Mouse (Mus musculus) hindbrain, postnatal 0 days (tissue): ENCODE results near the gene Rad54l. TPM values are rescaled to one million over a fixed set of nuclear protein-coding genes. Genes with fewer than 3 reads are reported as not detected.
A peak's percentile ranks its signal among the peaks of the same experiment; 100 is the strongest.

Experiments used
- ATAC-seq: fragments of 200-750 bp; cut with Nextera tagmentation; 2 replicates; pipeline ENCODE4 v1.8.0; 2017; ENCODE audit warnings: mild to moderate bottlenecking, moderate TSS enrichment, moderate library complexity
- DNase-seq: peaks from one replicate; pipeline ENCODE4 v3.0.0-alpha.2; 2015; ENCODE audit warnings: low spot score
- H3K27ac ChIP-seq: fragments of 300-500 bp; sonication (generic); 2 replicates; pipeline ENCODE4 v1.5.1; 2014; ENCODE audit warnings: mild to moderate bottlenecking
- H3K27me3 ChIP-seq: fragments of 300-500 bp; sonication (generic); 2 replicates; pipeline ENCODE4 v1.6.1; 2014; ENCODE audit warnings: low read length, mixed read lengths; ENCODE audit not compliant: insufficient read depth
- H3K36me3 ChIP-seq: fragments of 300-500 bp; sonication (generic); 2 replicates; pipeline ENCODE4 v1.6.1; 2014; ENCODE audit warnings: low read length, mixed read lengths; ENCODE audit not compliant: insufficient read depth
- H3K4me1 ChIP-seq: fragments of 300-500 bp; sonication (generic); 2 replicates; pipeline ENCODE4 v1.6.1; 2014; ENCODE audit warnings: antibody characterized with exemption, low read length, mixed read lengths; ENCODE audit not compliant: insufficient read depth
- H3K4me2 ChIP-seq: fragments of 300-500 bp; sonication (generic); 2 replicates; pipeline ENCODE4 v1.6.1; 2014; ENCODE audit warnings: low read depth, mild to moderate bottlenecking, low read length, moderate library complexity, mixed read lengths
- H3K4me3 ChIP-seq: fragments of 300-500 bp; sonication (generic); 2 replicates; pipeline ENCODE4 v1.5.1; 2014; ENCODE audit warnings: low read length
- H3K9ac ChIP-seq: fragments of 300-500 bp; sonication (generic); replicated peaks from 2 replicates; pipeline ENCODE4 v1.6.1; 2014; ENCODE audit warnings: mild to moderate bottlenecking, low read length, moderate library complexity, mixed read lengths
- H3K9me3 ChIP-seq: fragments of 300-500 bp; sonication (generic); 2 replicates; pipeline ENCODE4 v1.6.1; 2016; ENCODE audit warnings: low read length, mixed read lengths
- CTCF ChIP-seq: IDR thresholded peaks from 2 replicates; pipeline ENCODE4 v1.5.1; 2016; ENCODE audit warnings: antibody characterized with exemption, control low read depth, low read depth
- WGBS: fragments of 180-500 bp; shearing (Covaris S2); extraction: QIAGEN DNeasy Blood & Tissue Kit; methylation state at CpG from one replicate; pipeline ENCODE4 v1.1.7; 2014; 5-methylcytosine and 5-hydroxymethylcytosine counted together
- polyA plus RNA-seq: library from polyadenylated mRNA; unstranded; fragments of >200 nt; fragmentation: Nextera tagmentation; extraction: Ambion mirVana; gene quantifications from 2 replicates; pipeline ENCODE4 v1.2.1, GENCODE M21; 2015
- total RNA-seq: library from RNA; depleted of rRNA; stranded (reverse); fragments of >200 nt; gene quantifications from 2 replicates; pipeline ENCODE4 v1.2.3, GENCODE M21; 2014

The Rad54l gene
- total and polyA plus RNA-seq, 2 experiments from 2014 or later, result 5.3 to 5.4 TPM

GRCm38 (mm10) chr4:116096291-116096690 is 27.2 kb downstream of the Rad54l start:
- no peak overlapping the region for H3K9ac ChIP-seq
- no peak overlapping the region for H3K27ac ChIP-seq
- no peak overlapping the region for H3K4me2 ChIP-seq
- ATAC-seq (no peak), DNase-seq (no peak)
- H3K4me1 ChIP-seq, result no peaks in the 10 kb centered on the region
- peaks cover 61% of the 10 kb centered on the region for H3K36me3 ChIP-seq
- TF ChIP-seq CTCF, result no peak
- no peak overlapping the region for H3K4me3 ChIP-seq
- no peaks in the 10 kb centered on the region for H3K9me3 ChIP-seq
- 92% methylated on average over 10 of the region's 10 CpGs for WGBS
- H3K27me3 ChIP-seq, result no peaks in the 10 kb centered on the region

- Histone ChIP-seq H3K9me3 (no peaks in the 10 kb centered on the region), H3K27me3 (no peaks in the 10 kb centered on the region), H3K36me3 (peaks cover 47% of the 10 kb centered on the region), H3K9ac (no peak overlapping the region), H3K4me1 (no peaks in the 10 kb centered on the region), H3K27ac (no peak overlapping the region), H3K4me3 (no peak overlapping the region), H3K4me2 (no peak overlapping the region)
- ATAC-seq (peak; percentile 79), DNase-seq (peak; percentile 38)
- WGBS, result 76% methylated on average over 23 of the region's 23 CpGs
- no peak for TF ChIP-seq CTCF
These were observed 34.8 kb downstream of the Rad54l start for GRCm38 (mm10) chr4:116088510-116089249.

GRCm38 (mm10) chr4:116077240-116078095 is 46.0 kb downstream of the Rad54l start:
- peak overlapping the region; percentile 90 for H3K4me3 ChIP-seq
- no peaks in the 10 kb centered on the region for H3K27me3 ChIP-seq
- no peaks in the 10 kb centered on the region for H3K9me3 ChIP-seq
- H3K9ac ChIP-seq, result peak overlapping the region; percentile 97
- peak overlapping the region; percentile 73 for H3K4me2 ChIP-seq
- ATAC-seq (no peak), DNase-seq (no peak)
- peaks cover 25% of the 10 kb centered on the region for H3K4me1 ChIP-seq
- peak overlapping the region; percentile 97 for H3K27ac ChIP-seq
- peaks cover 22% of the 10 kb centered on the region; the same call in 1 of the 2 replicates for H3K36me3 ChIP-seq
- WGBS, result 57% methylated on average over 3 of the region's 3 CpGs
- no peak for TF ChIP-seq CTCF

- Histone ChIP-seq H3K4me3 (peak overlapping the region; percentile 90), H3K9me3 (no peaks in the 10 kb centered on the region), H3K27me3 (no peaks in the 10 kb centered on the region), H3K4me2 (peak overlapping the region; percentile 73), H3K9ac (peak overlapping the region; percentile 97), H3K27ac (peak overlapping the region; percentile 97), H3K36me3 (peaks cover 18% of the 10 kb centered on the region; the same call in 1 of the 2 replicates), H3K4me1 (peaks cover 25% of the 10 kb centered on the region)
- WGBS, result 2% methylated on average over 37 of the region's 37 CpGs
- DNase-seq (peak; percentile 46), ATAC-seq (peak; percentile 21)
- TF ChIP-seq CTCF, result no peak
These were observed 46.9 kb downstream of the Rad54l start for GRCm38 (mm10) chr4:116076369-116077231.

GRCm38 (mm10) chr4:116075631-116076368 is 47.7 kb downstream of the Rad54l start:
- Histone ChIP-seq H3K9me3 (no peaks in the 10 kb centered on the region), H3K27ac (peak overlapping the region; percentile 97), H3K4me3 (peak overlapping the region; percentile 90), H3K4me1 (peaks cover 25% of the 10 kb centered on the region), H3K27me3 (no peaks in the 10 kb centered on the region), H3K9ac (peak overlapping the region; percentile 97), H3K4me2 (peak overlapping the region; percentile 73), H3K36me3 (peaks cover 10% of the 10 kb centered on the region; the same call in 1 of the 2 replicates)
- WGBS, result 2% methylated on average over 70 of the region's 77 CpGs
- DNase-seq (peak; percentile 75), ATAC-seq (peak; percentile 76)
- peak; percentile 35 for TF ChIP-seq CTCF
